Mouse (Mus musculus) heart, embryonic 15.5 days (tissue): ENCODE measurements around the gene Ttll1. TPM values are rescaled to one million over a fixed set of nuclear protein-coding genes. Genes with fewer than 3 reads are reported as not detected.

Source experiments
- ATAC-seq: fragments of 200-750 bp; cut with Nextera tagmentation; replicated peaks from 2 replicates; pipeline ENCODE4 v1.8.0; 2017; ENCODE audit warnings: low read depth, moderate TSS enrichment; ENCODE audit not compliant: insufficient number of reproducible peaks, insufficient read depth, low FRiP score
- H3K27ac ChIP-seq: fragments of 300-500 bp; sonication (generic); 2 replicates; pipeline ENCODE4 v1.5.1; 2015; ENCODE audit warnings: mild to moderate bottlenecking, inconsistent platforms
- H3K27me3 ChIP-seq: fragments of 300-500 bp; sonication (generic); 2 replicates; pipeline ENCODE4 v1.6.1; 2015; ENCODE audit warnings: inconsistent platforms
- H3K36me3 ChIP-seq: fragments of 300-500 bp; sonication (generic); 2 replicates; pipeline ENCODE4 v1.6.1; 2015; ENCODE audit warnings: mild to moderate bottlenecking, inconsistent platforms
- H3K4me1 ChIP-seq: fragments of 300-500 bp; sonication (generic); replicated peaks from 2 replicates; pipeline ENCODE4 v1.6.1; 2015; ENCODE audit warnings: inconsistent platforms
- H3K4me2 ChIP-seq: fragments of 300-500 bp; sonication (generic); 2 replicates; pipeline ENCODE4 v1.6.1; 2015; ENCODE audit warnings: inconsistent platforms, mild to moderate bottlenecking, moderate library complexity
- H3K4me3 ChIP-seq: fragments of 300-500 bp; sonication (generic); 2 replicates; pipeline ENCODE4 v1.5.1; 2015; ENCODE audit warnings: mild to moderate bottlenecking, inconsistent platforms
- H3K9ac ChIP-seq: fragments of 300-500 bp; sonication (generic); 2 replicates; pipeline ENCODE4 v1.6.1; 2015; ENCODE audit warnings: mild to moderate bottlenecking, inconsistent platforms
- H3K9me3 ChIP-seq: fragments of 300-500 bp; sonication (generic); replicated peaks from 2 replicates; pipeline ENCODE4 v1.6.1; 2016; ENCODE audit warnings: inconsistent platforms
- WGBS: fragments of 180-500 bp; shearing (Covaris S2); methylation state at CpG from one replicate; pipeline ENCODE4 v1.1.7; 2015; ENCODE audit warnings: mixed read lengths; 5-methylcytosine and 5-hydroxymethylcytosine counted together
- polyA plus RNA-seq: library from polyadenylated mRNA; unstranded; fragments of >200 nt; fragmentation: Nextera tagmentation; extraction: Ambion mirVana; gene quantifications from 2 replicates; pipeline ENCODE4 v1.2.1, GENCODE M21; 2015

The Ttll1 gene
- polyA plus RNA-seq, 1 experiment from 2014 or later, result 23.4 TPM

GRCm38 (mm10) chr15:83497299-83497698, 13.4 kb downstream of the Ttll1 start:
- H3K4me2 ChIP-seq, result no peak overlapping the region
- peaks cover 5% of the 10 kb centered on the region; the same call in 1 of the 2 replicates for H3K4me1 ChIP-seq
- H3K4me3 ChIP-seq, result no peak overlapping the region
- ATAC-seq, result no peak
- no peak overlapping the region for H3K27ac ChIP-seq
- no peak overlapping the region for H3K9ac ChIP-seq
- WGBS, result 93% methylated on average over 6 of the region's 6 CpGs
- peaks cover 14% of the 10 kb centered on the region; the same call in 1 of the 2 replicates for H3K36me3 ChIP-seq
- H3K27me3 ChIP-seq, result no peaks in the 10 kb centered on the region
- H3K9me3 ChIP-seq, result no peaks in the 10 kb centered on the region

DNA sequence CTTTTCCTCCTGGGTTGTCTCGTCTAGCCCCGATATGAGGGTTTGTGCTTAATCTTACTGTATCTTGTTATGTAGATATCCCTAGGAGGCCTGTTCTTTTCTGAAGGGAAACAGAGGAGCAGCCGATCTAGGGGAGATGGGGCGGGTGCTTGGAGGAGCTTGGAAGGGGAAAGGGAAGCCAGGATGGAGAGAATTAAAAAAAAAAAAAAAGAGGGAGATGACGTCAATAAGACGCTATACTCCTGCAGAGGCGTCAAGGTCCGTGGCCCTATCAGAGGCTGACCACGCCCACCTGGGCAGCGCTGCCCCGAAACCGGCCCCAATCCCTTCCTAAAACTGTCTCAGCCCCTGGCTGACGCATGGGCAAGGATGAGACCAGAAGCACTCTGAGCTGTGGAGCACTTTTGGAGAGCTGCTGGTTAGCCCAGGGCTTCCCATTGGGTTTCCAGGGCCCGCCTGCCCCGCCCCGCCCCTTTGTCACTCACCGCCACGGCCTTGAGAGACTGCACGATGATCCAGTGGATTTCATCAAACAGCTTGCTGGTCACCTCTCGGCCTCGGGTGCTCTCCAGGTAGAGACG, 14.8 kb downstream of the Ttll1 start:
- no peak overlapping the region for H3K4me3 ChIP-seq
- H3K27ac ChIP-seq, result no peak overlapping the region
- peak; percentile 16; the same call in 1 of the 2 replicates for ATAC-seq
- H3K4me2 ChIP-seq, result 0 out of 2 replicates have a peak overlapping the region, but pooled peaks have one; percentile 19
- WGBS, result 59% methylated on average over 22 of the region's 22 CpGs
- H3K9me3 ChIP-seq, result no peaks in the 10 kb centered on the region
- no peaks in the 10 kb centered on the region for H3K27me3 ChIP-seq
- no peak overlapping the region for H3K9ac ChIP-seq
- H3K4me1 ChIP-seq, result peaks cover 5% of the 10 kb centered on the region; the same call in 1 of the 2 replicates
- peaks cover 14% of the 10 kb centered on the region; the same call in 1 of the 2 replicates for H3K36me3 ChIP-seq

- H3K4me3 ChIP-seq, result no peak overlapping the region
- no peak overlapping the region for H3K27ac ChIP-seq
- peaks cover 5% of the 10 kb centered on the region; the same call in 1 of the 2 replicates for H3K4me1 ChIP-seq
- H3K9me3 ChIP-seq, result no peaks in the 10 kb centered on the region
- H3K9ac ChIP-seq, result no peak overlapping the region
- no peak overlapping the region for H3K4me2 ChIP-seq
- peaks cover 14% of the 10 kb centered on the region; the same call in 1 of the 2 replicates for H3K36me3 ChIP-seq
- H3K27me3 ChIP-seq, result no peaks in the 10 kb centered on the region
- WGBS, result 79% methylated on average over 3 of the region's 3 CpGs
- no peak for ATAC-seq
Measured at GRCm38 (mm10) chr15:83495195-83495594, 15.5 kb downstream of the Ttll1 start.

DNA sequence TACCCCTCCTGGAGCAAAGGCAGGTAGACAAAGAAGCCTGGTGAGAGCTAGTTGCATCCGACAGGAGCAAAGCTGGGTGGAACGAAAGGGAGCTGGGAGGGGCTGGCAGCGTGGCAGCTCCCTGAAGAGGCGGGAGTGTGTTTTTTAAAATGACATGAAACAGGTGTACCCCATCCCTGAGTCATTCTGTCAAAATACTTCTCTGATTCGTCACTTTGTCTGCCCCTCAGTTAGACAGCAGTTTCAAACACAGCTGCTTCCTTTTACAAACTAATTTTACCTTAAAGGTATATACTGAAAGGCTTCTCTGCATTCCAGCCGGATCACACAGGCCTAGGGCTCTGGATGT, 16.1 kb downstream of the Ttll1 start:
- no peaks in the 10 kb centered on the region for H3K27me3 ChIP-seq
- no peaks in the 10 kb centered on the region for H3K9me3 ChIP-seq
- H3K36me3 ChIP-seq, result peaks cover 14% of the 10 kb centered on the region; the same call in 1 of the 2 replicates
- ATAC-seq, result no peak
- H3K4me3 ChIP-seq, result no peak overlapping the region
- WGBS, result 70% methylated on average over 6 of the region's 6 CpGs
- H3K4me2 ChIP-seq, result no peak overlapping the region
- peaks cover 6% of the 10 kb centered on the region for H3K4me1 ChIP-seq
- H3K27ac ChIP-seq, result no peak overlapping the region
- no peak overlapping the region for H3K9ac ChIP-seq

DNA sequence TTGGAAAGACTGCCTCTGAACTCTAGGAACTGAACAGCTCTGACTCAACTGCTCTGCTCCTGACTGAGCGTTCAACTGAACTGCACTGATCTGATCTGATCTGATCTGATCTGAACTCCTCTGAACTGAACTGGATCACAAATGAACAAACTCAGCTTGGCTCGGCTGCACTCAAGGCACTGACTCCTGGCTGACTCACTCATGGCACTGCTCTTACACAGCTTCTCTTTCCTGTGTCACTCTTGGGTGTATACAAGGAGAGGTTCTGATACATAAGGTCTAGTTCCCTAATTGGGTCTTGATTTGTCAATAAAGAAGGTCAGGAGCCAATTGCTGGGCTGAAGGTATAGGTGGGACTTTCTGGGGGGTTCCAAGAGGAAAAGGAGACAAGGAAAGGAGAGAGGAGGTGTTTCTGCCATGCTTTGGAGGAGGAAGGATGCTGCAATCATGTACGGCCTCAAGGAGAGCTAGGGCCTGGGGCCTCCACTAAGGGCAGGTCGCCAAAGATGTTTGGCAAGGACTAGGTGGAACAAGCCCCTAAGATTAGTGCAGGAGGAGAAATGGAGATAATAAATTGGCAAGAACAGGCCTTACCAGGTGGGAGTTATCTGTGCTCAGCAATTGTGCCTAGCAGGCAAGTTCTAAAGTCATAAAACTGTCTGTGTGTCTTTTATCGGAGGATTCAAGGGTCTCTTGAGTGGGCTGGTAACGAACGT, 16.7 kb downstream of the Ttll1 start:
- Histone ChIP-seq H3K4me1 (peaks cover 11% of the 10 kb centered on the region), H3K9me3 (no peaks in the 10 kb centered on the region), H3K27ac (no peak overlapping the region), H3K9ac (no peak overlapping the region), H3K27me3 (no peaks in the 10 kb centered on the region), H3K4me2 (no peak overlapping the region), H3K4me3 (no peak overlapping the region), H3K36me3 (peaks cover 14% of the 10 kb centered on the region; the same call in 1 of the 2 replicates)
- WGBS, result 61% methylated on average over 7 of the region's 7 CpGs
- ATAC-seq, result no peak

DNA sequence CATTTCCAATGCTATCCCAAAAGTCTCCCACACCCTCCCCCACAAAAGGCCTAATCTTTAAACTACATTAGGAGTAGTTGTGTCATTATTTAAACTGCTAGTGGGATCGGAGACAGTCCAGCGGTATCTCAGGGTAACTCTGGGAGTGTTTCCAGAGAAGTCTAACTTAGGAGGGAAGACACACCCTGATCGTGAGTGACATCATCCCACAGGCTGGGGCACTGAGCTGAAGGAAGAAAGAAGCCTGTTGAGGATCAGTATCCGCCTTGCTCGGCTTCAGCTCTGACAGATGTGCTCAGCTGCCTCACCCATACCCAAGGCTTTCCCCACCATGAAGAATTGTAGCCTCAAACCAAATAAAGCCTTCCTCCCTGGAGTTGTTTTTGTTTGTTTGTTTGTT, 18.8 kb downstream of the Ttll1 start:
- H3K27ac ChIP-seq, result no peak overlapping the region
- no peak overlapping the region for H3K9ac ChIP-seq
- H3K27me3 ChIP-seq, result no peaks in the 10 kb centered on the region
- H3K4me1 ChIP-seq, result peaks cover 24% of the 10 kb centered on the region
- no peaks in the 10 kb centered on the region for H3K9me3 ChIP-seq
- WGBS, result 42% methylated on average over 5 of the region's 5 CpGs
- 0 out of 2 replicates have a peak, but pooled peaks have one; percentile 32 for ATAC-seq
- H3K4me2 ChIP-seq, result no peak overlapping the region
- H3K4me3 ChIP-seq, result no peak overlapping the region
- peaks cover 7% of the 10 kb centered on the region; the same call in 1 of the 2 replicates for H3K36me3 ChIP-seq

- Histone ChIP-seq H3K9ac (no peak overlapping the region), H3K27ac (no peak overlapping the region), H3K4me2 (no peak overlapping the region), H3K9me3 (no peaks in the 10 kb centered on the region), H3K4me3 (no peak overlapping the region), H3K4me1 (peaks cover 24% of the 10 kb centered on the region), H3K36me3 (peaks cover 3% of the 10 kb centered on the region; the same call in 1 of the 2 replicates), H3K27me3 (no peaks in the 10 kb centered on the region)
- 61% methylated on average over 20 of the region's 20 CpGs for WGBS
- ATAC-seq, result no peak; the same call in 1 of the 2 replicates
Measured at GRCm38 (mm10) chr15:83489471-83489870, 21.2 kb downstream of the Ttll1 start.

DNA sequence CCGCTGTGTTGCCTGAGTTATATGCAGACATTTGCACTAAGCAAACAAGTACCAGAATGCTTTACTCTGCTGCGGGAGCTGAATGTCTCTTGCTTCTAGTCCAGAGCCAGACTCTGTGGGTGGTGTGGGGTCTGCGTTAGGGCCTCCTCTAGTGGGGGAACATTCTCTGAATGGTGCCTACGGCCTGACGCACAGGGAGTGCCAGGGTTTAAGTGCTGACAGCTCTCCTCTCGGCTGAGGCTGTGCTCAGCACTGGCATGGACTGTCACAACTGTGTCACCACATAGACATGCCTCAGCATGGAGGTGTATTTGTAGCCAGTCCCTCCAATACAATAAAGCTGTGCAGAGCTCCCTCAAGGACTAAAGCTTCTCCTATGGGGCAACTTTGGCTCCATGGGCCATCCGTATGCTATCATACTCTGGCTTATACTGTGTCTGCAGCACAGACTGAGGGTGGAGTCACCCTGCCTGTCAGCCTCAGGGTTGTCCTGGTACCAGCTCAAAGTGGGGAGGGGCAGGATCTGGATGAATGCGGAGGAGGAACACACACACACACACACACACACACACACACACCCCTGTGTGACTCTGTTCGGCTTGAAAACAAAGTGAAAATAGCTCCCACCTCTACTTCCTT, 23.1 kb downstream of the Ttll1 start:
- WGBS, result 47% methylated on average over 9 of the region's 9 CpGs
- Histone ChIP-seq H3K9ac (no peak overlapping the region), H3K27me3 (no peaks in the 10 kb centered on the region), H3K4me2 (no peak overlapping the region), H3K4me1 (peaks cover 19% of the 10 kb centered on the region), H3K4me3 (no peak overlapping the region), H3K36me3 (no peaks in the 10 kb centered on the region; the same call in 1 of the 2 replicates), H3K9me3 (no peaks in the 10 kb centered on the region), H3K27ac (peak overlapping the region; percentile 71)
- peak; percentile 53; the same call in 1 of the 2 replicates for ATAC-seq

DNA sequence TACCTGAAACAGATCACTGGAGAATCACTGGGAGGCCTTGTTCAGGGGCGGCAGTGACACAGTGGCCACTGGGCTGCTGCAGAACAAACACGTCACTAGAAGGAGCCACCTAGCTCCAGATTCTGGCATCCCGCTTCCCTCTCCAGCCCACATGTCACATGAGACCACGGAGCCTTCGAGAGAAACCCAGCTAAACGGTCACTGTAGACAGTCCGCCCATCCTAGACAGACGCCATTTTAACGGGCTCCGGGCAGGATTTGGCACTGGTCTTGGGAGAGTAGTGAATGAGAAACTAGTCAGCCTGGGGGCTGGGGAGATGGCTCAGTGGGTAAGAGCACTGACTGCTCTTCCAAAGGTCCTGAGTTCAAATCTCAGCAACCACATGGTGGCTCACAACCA, 26.4 kb downstream of the Ttll1 start:
- Histone ChIP-seq H3K9ac (no peak overlapping the region), H3K4me1 (peaks cover 21% of the 10 kb centered on the region), H3K27me3 (no peaks in the 10 kb centered on the region), H3K9me3 (no peaks in the 10 kb centered on the region), H3K4me3 (no peak overlapping the region), H3K4me2 (no peak overlapping the region), H3K36me3 (no peaks in the 10 kb centered on the region; the same call in 1 of the 2 replicates), H3K27ac (no peak overlapping the region)
- no peak for ATAC-seq
- 91% methylated on average over 10 of the region's 10 CpGs for WGBS

GRCm38 (mm10) chr15:83483482-83483881, 27.2 kb downstream of the Ttll1 start:
- Histone ChIP-seq H3K9ac (no peak overlapping the region), H3K9me3 (no peaks in the 10 kb centered on the region), H3K4me3 (no peak overlapping the region), H3K4me1 (peaks cover 18% of the 10 kb centered on the region), H3K27ac (no peak overlapping the region), H3K27me3 (no peaks in the 10 kb centered on the region), H3K4me2 (no peak overlapping the region), H3K36me3 (no peaks in the 10 kb centered on the region; the same call in 1 of the 2 replicates)
- WGBS, result 36% methylated on average over 2 of the region's 2 CpGs
- no peak for ATAC-seq

GRCm38 (mm10) chr15:83482645-83483224, 28.0 kb downstream of the Ttll1 start:
- Histone ChIP-seq H3K36me3 (no peaks in the 10 kb centered on the region; the same call in 1 of the 2 replicates), H3K9ac (no peak overlapping the region), H3K4me1 (peaks cover 13% of the 10 kb centered on the region), H3K4me3 (no peak overlapping the region), H3K9me3 (no peaks in the 10 kb centered on the region), H3K27ac (no peak overlapping the region), H3K27me3 (no peaks in the 10 kb centered on the region), H3K4me2 (no peak overlapping the region)
- 73% methylated on average over 8 of the region's 8 CpGs for WGBS
- ATAC-seq, result no peak
